In genomic region chr17:12710050-12710780, GRCm38 (mm10) we compare ENCODE assay signal across 20 mouse cellular contexts. TPM values are rescaled to one million over a fixed set of nuclear protein-coding genes. Genes with fewer than 3 reads are reported as not detected.
DNase-seq lines count a peak whose midpoint lies in the region; ATAC-seq lines count a peak whose summit lies in the region.
"Had no signal": no experiment of that assay in that cellular context is flagged by ENCODE, and none has a peak within 500 bp of the region (broad histone marks: within the 10 kb centered on the region; RNA-seq: fewer than 3 reads in every experiment).

No protein-coding gene starts in this region.

- 83% methylated on average over 13 of the region's 13 CpGs for WGBS in heart, embryonic 10.5 days
- WGBS in forebrain, embryonic 16.5 days = 75% methylated on average over 13 of the region's 13 CpGs

- no peaks in the 10 kb centered on the region for H3K9me3 ChIP-seq in heart, embryonic 10.5 days
- H3K9me3 ChIP-seq in forebrain, embryonic 16.5 days (ENCODE audit: control insufficient read depth, low read length) = no peaks in the 10 kb centered on the region
- H3K9me3 ChIP-seq: forebrain, embryonic 12.5 days; kidney, embryonic 15.5 days; megakaryocyte, embryonic 14.5 days; neural tube, embryonic 13.5 days had no signal

- no peaks in the 10 kb centered on the region for H3K27me3 ChIP-seq in heart, embryonic 10.5 days (ENCODE audit: insufficient read depth, poor library complexity, severe bottlenecking)
- no peaks in the 10 kb centered on the region for H3K27me3 ChIP-seq in forebrain, embryonic 16.5 days (replicated peaks; ENCODE audit: control insufficient read depth, insufficient read depth, low read length)
- H3K27me3 ChIP-seq: forebrain, embryonic 12.5 days; kidney, embryonic 15.5 days; neural tube, embryonic 13.5 days had no signal

- peaks cover 96% of the 10 kb centered on the region for H3K36me3 ChIP-seq in heart, embryonic 10.5 days
- peaks cover 16% of the 10 kb centered on the region for H3K36me3 ChIP-seq in forebrain, embryonic 16.5 days (ENCODE audit: control insufficient read depth, insufficient read depth)

- H3K4me2 ChIP-seq in forebrain, embryonic 16.5 days (ENCODE audit: low read length) = no peak overlapping the region
- H3K4me2 ChIP-seq: forebrain, embryonic 12.5 days; kidney, embryonic 15.5 days; neural tube, embryonic 13.5 days had no signal

- H3K4me1 ChIP-seq in heart, embryonic 10.5 days = peaks cover 5% of the 10 kb centered on the region
- H3K4me1 ChIP-seq in forebrain, embryonic 16.5 days (replicated peaks; ENCODE audit: control insufficient read depth, insufficient read depth, low read length) = no peaks in the 10 kb centered on the region
- H3K4me1 ChIP-seq: forebrain, embryonic 12.5 days; neural tube, embryonic 13.5 days had no signal

- ATAC-seq in common myeloid progenitor, adult 5-6 weeks (replicated peaks; ENCODE audit: low read depth, poor library complexity, severe bottlenecking) = peak; percentile 48
- ATAC-seq in megakaryocyte progenitor cell, adult 5-6 weeks (replicated peaks; ENCODE audit: poor library complexity) = peak; percentile 26; the same call in 1 of the 2 replicates
- ATAC-seq in forebrain, embryonic 16.5 days = no peak

- H3K27ac ChIP-seq in heart, embryonic 10.5 days = 0 out of 2 replicates have a peak overlapping the region, but pooled peaks have one; percentile 47
- H3K27ac ChIP-seq in forebrain, embryonic 16.5 days (ENCODE audit: low read length) = no peak overlapping the region
- H3K27ac ChIP-seq: forebrain, embryonic 12.5 days; kidney, embryonic 15.5 days; layer of hippocampus, adult 2 months; neural tube, embryonic 13.5 days had no signal

- no peak overlapping the region for H3K9ac ChIP-seq in forebrain, embryonic 16.5 days (replicated peaks; ENCODE audit: low read depth, low read length)
- H3K9ac ChIP-seq: forebrain, embryonic 12.5 days; kidney, embryonic 15.5 days; neural tube, embryonic 13.5 days had no signal

- DNase-seq in heart, embryonic 10.5 days (ENCODE audit: low spot score) = no peak
- DNase-seq in heart, adult 18-20 months = no peak
- peak; percentile 60 for DNase-seq in right cerebral cortex, adult 18-20 months
- no peak for DNase-seq in right cerebral cortex, postnatal 10 days (ENCODE audit: low spot score in 2 of 2)
- no peak for DNase-seq in urinary bladder, postnatal 14 days (ENCODE audit: low spot score)
- DNase-seq: B cell, adult 2 months; cerebellum, adult 11 months; cerebellum, postnatal 36 days; gastrocnemius, postnatal 10 days; heart, postnatal 36 days had no signal

- H3K4me3 ChIP-seq in heart, embryonic 10.5 days = no peak overlapping the region
- no peak overlapping the region for H3K4me3 ChIP-seq in forebrain, embryonic 16.5 days (replicated peaks; ENCODE audit: low read length)
- H3K4me3 ChIP-seq: forebrain, embryonic 12.5 days; kidney, embryonic 15.5 days; layer of hippocampus, adult 2 months; megakaryocyte, embryonic 14.5 days; neural tube, embryonic 13.5 days had no signal

RNA-seq across cellular contexts. Expression of gene Slc22a1, which starts 34.6 kb away (rescaled TPM):
- polyA plus RNA-seq in heart, embryonic 10.5 days (2016; fragmentation: Nextera tagmentation; extraction: Ambion mirVana) = 0.39 and 1.1 TPM in 2 replicates
- 10 to 100 TPM; 12.1 to 17.8 TPM for total RNA-seq in heart, adult 18-20 months (2021)
- total RNA-seq in common myeloid progenitor, adult 5-6 weeks (2017) = not detected in 2 replicates
- not detected in 2 replicates for total RNA-seq in megakaryocyte progenitor cell, adult 5-6 weeks (2015)
- not detected in 2 replicates for total RNA-seq in megakaryocyte progenitor cell, adult 5-6 weeks (2017)
- not detected in 2 replicates for polyA plus RNA-seq in forebrain, embryonic 16.5 days (2015; fragmentation: Nextera tagmentation; extraction: Ambion mirVana)
- total RNA-seq: gastrocnemius, postnatal 10 days; layer of hippocampus, adult 2 months; midbrain, postnatal 0 days had no signal
- polyA plus RNA-seq: midbrain, postnatal 0 days; neural tube, embryonic 13.5 days; testis, adult 2 months had no signal

RNA-seq across cellular contexts. Expression of gene Igf2r, which starts 59.2 kb away (rescaled TPM):
- 141 and 272 TPM in 2 replicates for polyA plus RNA-seq in heart, embryonic 10.5 days (2016; fragmentation: Nextera tagmentation; extraction: Ambion mirVana)
- total RNA-seq in heart, adult 18-20 months (2021) = 100 to 1,000 TPM; 111 to 115 TPM
- 5.8 and 7.3 TPM in 2 replicates for total RNA-seq in common myeloid progenitor, adult 5-6 weeks (2017)
- total RNA-seq in megakaryocyte progenitor cell, adult 5-6 weeks (2015) = 1.2 and 2.6 TPM in 2 replicates
- 3.0 and 4.1 TPM in 2 replicates for total RNA-seq in megakaryocyte progenitor cell, adult 5-6 weeks (2017)
- 11.9 TPM in 2 replicates for polyA plus RNA-seq in forebrain, embryonic 16.5 days (2015; fragmentation: Nextera tagmentation; extraction: Ambion mirVana)

Comparison
In these comparisons a context has a peak if more than half of its experiments do, and no peak if none do; other contexts are left out.
1. RNA of gene Slc22a1, which starts 34.6 kb away (total RNA-seq): 12.1 to 17.8 TPM in heart, adult 18-20 months; not detected in common myeloid progenitor, adult 5-6 weeks and not detected in megakaryocyte progenitor cell, adult 5-6 weeks; every median in the first group is over 10 times any median in the second.
2. RNA of gene Igf2r, which starts 59.2 kb away (total RNA-seq): 111 to 115 TPM in heart, adult 18-20 months; 5.8 to 7.3 TPM in common myeloid progenitor, adult 5-6 weeks and 1.2 to 4.1 TPM in megakaryocyte progenitor cell, adult 5-6 weeks; every median in the first group is over 10 times any median in the second.